Mouse (Mus musculus) ES-E14 (cell line): Measurements from ENCODE around the gene Dach1.

ENCODE experiments used
- CHD2 ChIP-seq: IDR thresholded peaks from 2 replicates; pipeline ENCODE4 v1.6.1; 2014; ENCODE audit warnings: mild to moderate bottlenecking, low read depth, low read length, inconsistent platforms
- HCFC1 ChIP-seq: IDR thresholded peaks from 2 replicates; pipeline ENCODE4 v1.6.1; 2012; ENCODE audit warnings: low read length, inconsistent platforms, borderline replicate concordance; ENCODE audit not compliant: insufficient read depth
- ZC3H11A ChIP-seq: IDR thresholded peaks from 2 replicates; pipeline ENCODE4 v1.6.1; 2012; ENCODE audit warnings: low read depth, mild to moderate bottlenecking, inconsistent platforms, low read length, borderline replicate concordance

GRCm38 (mm10) chr14:97857276-97857675, 312.3 kb downstream of the Dach1 start:
- TF ChIP-seq HCFC1: no peak
- TF ChIP-seq CHD2: no peak
- no peak for TF ChIP-seq ZC3H11A
